Mouse (Mus musculus) myocyte (in vitro differentiated cells): ENCODE measurements around the gene Rnf130.

Experiments used
- CEBPB ChIP-seq: IDR thresholded peaks from 2 replicates; pipeline ENCODE4 v1.6.1; 2011; ENCODE audit warnings: mild to moderate bottlenecking, moderate library complexity; ENCODE audit not compliant: poor library complexity, insufficient read depth, severe bottlenecking
- MAX ChIP-seq: IDR thresholded peaks from one replicate; pipeline ENCODE4 v1.6.1; 2011; ENCODE audit warnings: low read depth, mild to moderate bottlenecking, control low read depth
- POLR2A ChIP-seq: IDR thresholded peaks from one replicate; pipeline ENCODE4 v1.6.1; 2011; ENCODE audit warnings: low read depth, mild to moderate bottlenecking, control low read depth, moderate library complexity; ENCODE audit not compliant: insufficient read length
- POLR2AphosphoS2 ChIP-seq: IDR thresholded peaks from one replicate; pipeline ENCODE4 v1.6.1; 2011; ENCODE audit warnings: low read depth, control low read depth; ENCODE audit not compliant: insufficient read length
- SRF ChIP-seq: IDR thresholded peaks from one replicate; pipeline ENCODE4 v1.6.1; 2011; ENCODE audit warnings: low read depth; ENCODE audit not compliant: control insufficient read depth, insufficient read length
- USF1 ChIP-seq: IDR thresholded peaks from one replicate; pipeline ENCODE4 v1.6.1; 2011; ENCODE audit warnings: low read depth, mild to moderate bottlenecking, control low read depth, moderate library complexity

DNA sequence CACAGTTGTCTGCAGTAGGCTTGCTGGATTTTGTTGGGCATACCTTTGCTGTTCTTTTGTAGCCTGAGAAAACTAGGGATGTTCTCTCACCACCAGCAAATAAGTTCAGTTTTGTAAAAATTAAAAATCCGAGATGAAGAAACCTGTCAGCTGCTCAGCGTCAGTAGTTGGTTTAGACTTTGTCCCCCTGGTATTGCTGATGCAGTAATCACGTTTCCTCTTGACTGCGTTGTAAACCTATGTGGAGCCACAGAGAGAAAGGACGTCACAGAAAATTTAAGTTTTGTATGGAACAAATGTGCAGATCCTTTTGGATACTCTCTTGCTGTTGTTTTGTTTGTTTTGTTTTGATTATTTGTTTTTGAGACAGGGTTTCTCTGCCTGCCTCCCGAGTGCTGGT is 25.2 kb downstream of the Rnf130 start:
- no peak for TF ChIP-seq CEBPB
- TF ChIP-seq USF1: no peak
- TF ChIP-seq MAX: no peak
- no peak for TF ChIP-seq POLR2A
- no peak for TF ChIP-seq SRF
- no peak for TF ChIP-seq POLR2AphosphoS2
